Mouse (Mus musculus): Measurements from ENCODE around the gene Rnf11.

The Rnf11 gene

GRCm38 (mm10) chr4:109419563-109419962 lies 65.0 kb downstream of the Rnf11 start:
- no peaks in the 10 kb centered on the region for H3K27me3 ChIP-seq (ENCODE audit: insufficient read depth, low read length)
- H3K4me3 ChIP-seq (replicated peaks; ENCODE audit: low read length), result no peak overlapping the region
- H3K9me3 ChIP-seq (ENCODE audit: low read length), result no peaks in the 10 kb centered on the region
- TF ChIP-seq POU5F1 (IDR thresholded peaks at IDR 0.05; ENCODE audit: borderline replicate concordance, low read length), result no peak
- TF ChIP-seq NANOG (IDR thresholded peaks at IDR 0.05; ENCODE audit: borderline replicate concordance, low read length), result no peak
- peaks cover 32% of the 10 kb centered on the region for H3K4me1 ChIP-seq (replicated peaks; ENCODE audit: low read depth, low read length)
- H3K36me3 ChIP-seq (ENCODE audit: insufficient read depth, low read length), result no peaks in the 10 kb centered on the region

GRCm38 (mm10) chr4:109419017-109419416 lies 65.5 kb downstream of the Rnf11 start:
- Histone ChIP-seq H3K4me1 (replicated peaks; ENCODE audit: low read depth, low read length) (peaks cover 35% of the 10 kb centered on the region), H3K4me3 (replicated peaks; ENCODE audit: low read length) (no peak overlapping the region), H3K9me3 (ENCODE audit: low read length) (no peaks in the 10 kb centered on the region), H3K27me3 (ENCODE audit: insufficient read depth, low read length) (no peaks in the 10 kb centered on the region), H3K36me3 (ENCODE audit: insufficient read depth, low read length) (no peaks in the 10 kb centered on the region)
- TF ChIP-seq POU5F1 (IDR thresholded peaks at IDR 0.05; ENCODE audit: borderline replicate concordance, low read length), result no peak
- TF ChIP-seq CTCF (conservative IDR thresholded peaks at IDR 0.05; ENCODE audit: low read length), result no peak
- TF ChIP-seq NANOG (IDR thresholded peaks at IDR 0.05; ENCODE audit: borderline replicate concordance, low read length), result no peak

- Histone ChIP-seq H3K9me3 (ENCODE audit: low read length) (no peaks in the 10 kb centered on the region), H3K4me1 (replicated peaks; ENCODE audit: low read depth, low read length) (peaks cover 35% of the 10 kb centered on the region), H3K36me3 (ENCODE audit: insufficient read depth, low read length) (no peaks in the 10 kb centered on the region), H3K4me3 (replicated peaks; ENCODE audit: low read length) (no peak overlapping the region), H3K27me3 (ENCODE audit: insufficient read depth, low read length) (no peaks in the 10 kb centered on the region)
- TF ChIP-seq NANOG (IDR thresholded peaks at IDR 0.05; ENCODE audit: borderline replicate concordance, low read length) (no peak), CTCF (conservative IDR thresholded peaks at IDR 0.05; ENCODE audit: low read length) (no peak)
Measured at GRCm38 (mm10) chr4:109417998-109418397, 66.5 kb downstream of the Rnf11 start.

- no peaks in the 10 kb centered on the region for H3K9me3 ChIP-seq (ENCODE audit: low read length)
- H3K27me3 ChIP-seq (ENCODE audit: insufficient read depth, low read length), result peaks cover 40% of the 10 kb centered on the region
- H3K4me3 ChIP-seq (replicated peaks; ENCODE audit: low read length), result no peak overlapping the region
- peaks cover 9% of the 10 kb centered on the region for H3K4me1 ChIP-seq (replicated peaks; ENCODE audit: low read depth, low read length)
- H3K36me3 ChIP-seq (ENCODE audit: insufficient read depth, low read length), result no peaks in the 10 kb centered on the region
- no peak for TF ChIP-seq CTCF (conservative IDR thresholded peaks at IDR 0.05; ENCODE audit: low read length)
- no peak for TF ChIP-seq POU5F1 (IDR thresholded peaks at IDR 0.05; ENCODE audit: borderline replicate concordance, low read length)
- TF ChIP-seq NANOG (IDR thresholded peaks at IDR 0.05; ENCODE audit: borderline replicate concordance, low read length), result no peak
Measured at GRCm38 (mm10) chr4:109412233-109412632, 72.3 kb downstream of the Rnf11 start.

- H3K4me1 ChIP-seq (replicated peaks; ENCODE audit: low read depth, low read length), result peaks cover 11% of the 10 kb centered on the region
- peaks cover 46% of the 10 kb centered on the region for H3K27me3 ChIP-seq (ENCODE audit: insufficient read depth, low read length)
- H3K36me3 ChIP-seq (ENCODE audit: insufficient read depth, low read length), result no peaks in the 10 kb centered on the region
- TF ChIP-seq POU5F1 (IDR thresholded peaks at IDR 0.05; ENCODE audit: borderline replicate concordance, low read length) (no peak), CTCF (conservative IDR thresholded peaks at IDR 0.05; ENCODE audit: low read length) (no peak), NANOG (IDR thresholded peaks at IDR 0.05; ENCODE audit: borderline replicate concordance, low read length) (no peak)
- no peak overlapping the region for H3K4me3 ChIP-seq (replicated peaks; ENCODE audit: low read length)
- H3K9me3 ChIP-seq (ENCODE audit: low read length), result no peaks in the 10 kb centered on the region
Measured at GRCm38 (mm10) chr4:109411377-109411967, 73.1 kb downstream of the Rnf11 start.

- H3K4me1 ChIP-seq (replicated peaks; ENCODE audit: low read depth, low read length), result peaks cover 17% of the 10 kb centered on the region
- H3K9me3 ChIP-seq (ENCODE audit: low read length), result no peaks in the 10 kb centered on the region
- peaks cover 52% of the 10 kb centered on the region for H3K27me3 ChIP-seq (ENCODE audit: insufficient read depth, low read length)
- TF ChIP-seq CTCF (conservative IDR thresholded peaks at IDR 0.05; ENCODE audit: low read length), result no peak
- TF ChIP-seq NANOG (IDR thresholded peaks at IDR 0.05; ENCODE audit: borderline replicate concordance, low read length), result no peak
- H3K4me3 ChIP-seq (replicated peaks; ENCODE audit: low read length), result no peak overlapping the region
- no peaks in the 10 kb centered on the region for H3K36me3 ChIP-seq (ENCODE audit: insufficient read depth, low read length)
Measured at GRCm38 (mm10) chr4:109410681-109411376, 73.7 kb downstream of the Rnf11 start.

- no peak for TF ChIP-seq CTCF (conservative IDR thresholded peaks at IDR 0.05; ENCODE audit: low read length)
- Histone ChIP-seq H3K27me3 (ENCODE audit: insufficient read depth, low read length) (peaks cover 66% of the 10 kb centered on the region), H3K9me3 (ENCODE audit: low read length) (no peaks in the 10 kb centered on the region), H3K4me3 (replicated peaks; ENCODE audit: low read length) (peak overlapping the region; percentile 78; the same call in 1 of the 2 replicates), H3K36me3 (ENCODE audit: insufficient read depth, low read length) (no peaks in the 10 kb centered on the region), H3K4me1 (replicated peaks; ENCODE audit: low read depth, low read length) (peaks cover 10% of the 10 kb centered on the region)
Measured at GRCm38 (mm10) chr4:109407701-109408485, 76.6 kb downstream of the Rnf11 start.

- peak overlapping the region; percentile 78 for H3K4me3 ChIP-seq (replicated peaks; ENCODE audit: low read length)
- H3K4me1 ChIP-seq (replicated peaks; ENCODE audit: low read depth, low read length), result peaks cover 10% of the 10 kb centered on the region
- no peaks in the 10 kb centered on the region for H3K36me3 ChIP-seq (ENCODE audit: insufficient read depth, low read length)
- TF ChIP-seq NANOG (IDR thresholded peaks at IDR 0.05; ENCODE audit: borderline replicate concordance, low read length) (no peak), POU5F1 (IDR thresholded peaks at IDR 0.05; ENCODE audit: borderline replicate concordance, low read length) (no peak), CTCF (conservative IDR thresholded peaks at IDR 0.05; ENCODE audit: low read length) (no peak)
- no peaks in the 10 kb centered on the region for H3K9me3 ChIP-seq (ENCODE audit: low read length)
- peaks cover 66% of the 10 kb centered on the region for H3K27me3 ChIP-seq (ENCODE audit: insufficient read depth, low read length)
Measured at GRCm38 (mm10) chr4:109407176-109407520, 77.4 kb downstream of the Rnf11 start.
